Mouse (Mus musculus): ENCODE measurements at regions not wholly inside any gene's neighbourhood (a gene's known extent, or its start where the extent isn't known, plus 50 kb on each side); places are given as distances from the start of the nearest gene placed in this dataset.

GRCm38 (mm10) chr4:53915326-53915725 lies 89.5 kb downstream of the Tmem38b start:
- no peak for DNase-seq (ENCODE audit: low spot score in 2 of 2)

GRCm38 (mm10) chr4:53919188-53919587 lies 93.3 kb downstream of the Tmem38b start:
- peak in 1 of 2 experiments; percentile 32 for DNase-seq (ENCODE audit: low spot score in 2 of 2)

GRCm38 (mm10) chr4:53920587-53920986 lies 94.7 kb downstream of the Tmem38b start:
- no peak for DNase-seq (ENCODE audit: low spot score in 2 of 2)

GRCm38 (mm10) chr4:53931068-53931467 lies 105.2 kb downstream of the Tmem38b start:
- DNase-seq (ENCODE audit: low spot score in 2 of 2): no peak

GRCm38 (mm10) chr4:53931499-53931898 lies 105.7 kb downstream of the Tmem38b start:
- DNase-seq (ENCODE audit: low spot score in 2 of 2): peak; percentile 15 to 39

GRCm38 (mm10) chr4:53935306-53935705 lies 109.5 kb downstream of the Tmem38b start:
- no peak for DNase-seq (ENCODE audit: low spot score in 2 of 2)

- no peak for DNase-seq (ENCODE audit: low spot score in 2 of 2)
These were observed 122.9 kb downstream of the Tmem38b start for GRCm38 (mm10) chr4:53948736-53949135.

GRCm38 (mm10) chr4:53949164-53949563 lies 123.3 kb downstream of the Tmem38b start:
- DNase-seq (ENCODE audit: low spot score in 2 of 2): no peak

GRCm38 (mm10) chr4:53950496-53950895 lies 124.7 kb downstream of the Tmem38b start:
- no peak for DNase-seq (ENCODE audit: low spot score in 2 of 2)

- no peak for DNase-seq (ENCODE audit: low spot score in 2 of 2)
These were observed 125.3 kb downstream of the Tmem38b start for GRCm38 (mm10) chr4:53951003-53951733.

- no peak for DNase-seq (ENCODE audit: low spot score in 2 of 2)
These were observed 125.9 kb downstream of the Tmem38b start for GRCm38 (mm10) chr4:53951734-53952109.

GRCm38 (mm10) chr4:53952288-53952687 lies 126.4 kb downstream of the Tmem38b start:
- no peak for DNase-seq (ENCODE audit: low spot score in 2 of 2)

- DNase-seq (ENCODE audit: low spot score in 2 of 2): no peak
These were observed 136.6 kb downstream of the Tmem38b start for GRCm38 (mm10) chr4:53962458-53962857.

GRCm38 (mm10) chr4:53970461-53970860 lies 144.6 kb downstream of the Tmem38b start:
- no peak for DNase-seq (ENCODE audit: low spot score in 2 of 2)

GRCm38 (mm10) chr4:53970960-53971359 lies 145.1 kb downstream of the Tmem38b start:
- no peak for DNase-seq (ENCODE audit: low spot score in 2 of 2)

GRCm38 (mm10) chr4:53976036-53976638 lies 150.3 kb downstream of the Tmem38b start:
- no peak for DNase-seq (ENCODE audit: low spot score in 2 of 2)

- DNase-seq (ENCODE audit: low spot score in 2 of 2): no peak
These were observed 160.9 kb downstream of the Tmem38b start for GRCm38 (mm10) chr4:53986519-53987301.

- DNase-seq (ENCODE audit: low spot score in 2 of 2): no peak
These were observed 161.7 kb downstream of the Tmem38b start for GRCm38 (mm10) chr4:53987536-53987935.

GRCm38 (mm10) chr4:54021069-54021829 lies 195.4 kb downstream of the Tmem38b start:
- no peak for DNase-seq (ENCODE audit: low spot score in 2 of 2)

- DNase-seq (ENCODE audit: low spot score in 2 of 2): no peak
These were observed 196.1 kb downstream of the Tmem38b start for GRCm38 (mm10) chr4:54021861-54022385.

GRCm38 (mm10) chr4:54026919-54027318 lies 201.1 kb downstream of the Tmem38b start:
- DNase-seq (ENCODE audit: low spot score in 2 of 2): no peak

Measured in frontal cortex, postnatal 10 days (tissue).